Mouse (Mus musculus): ENCODE results near the gene Pbx2. TPM values are rescaled to one million over a fixed set of nuclear protein-coding genes. Genes with fewer than 3 reads are reported as not detected.

Gene Pbx2
- polyA plus RNA-seq, 1 experiment from 2014 or later: 7.6 TPM

DNA sequence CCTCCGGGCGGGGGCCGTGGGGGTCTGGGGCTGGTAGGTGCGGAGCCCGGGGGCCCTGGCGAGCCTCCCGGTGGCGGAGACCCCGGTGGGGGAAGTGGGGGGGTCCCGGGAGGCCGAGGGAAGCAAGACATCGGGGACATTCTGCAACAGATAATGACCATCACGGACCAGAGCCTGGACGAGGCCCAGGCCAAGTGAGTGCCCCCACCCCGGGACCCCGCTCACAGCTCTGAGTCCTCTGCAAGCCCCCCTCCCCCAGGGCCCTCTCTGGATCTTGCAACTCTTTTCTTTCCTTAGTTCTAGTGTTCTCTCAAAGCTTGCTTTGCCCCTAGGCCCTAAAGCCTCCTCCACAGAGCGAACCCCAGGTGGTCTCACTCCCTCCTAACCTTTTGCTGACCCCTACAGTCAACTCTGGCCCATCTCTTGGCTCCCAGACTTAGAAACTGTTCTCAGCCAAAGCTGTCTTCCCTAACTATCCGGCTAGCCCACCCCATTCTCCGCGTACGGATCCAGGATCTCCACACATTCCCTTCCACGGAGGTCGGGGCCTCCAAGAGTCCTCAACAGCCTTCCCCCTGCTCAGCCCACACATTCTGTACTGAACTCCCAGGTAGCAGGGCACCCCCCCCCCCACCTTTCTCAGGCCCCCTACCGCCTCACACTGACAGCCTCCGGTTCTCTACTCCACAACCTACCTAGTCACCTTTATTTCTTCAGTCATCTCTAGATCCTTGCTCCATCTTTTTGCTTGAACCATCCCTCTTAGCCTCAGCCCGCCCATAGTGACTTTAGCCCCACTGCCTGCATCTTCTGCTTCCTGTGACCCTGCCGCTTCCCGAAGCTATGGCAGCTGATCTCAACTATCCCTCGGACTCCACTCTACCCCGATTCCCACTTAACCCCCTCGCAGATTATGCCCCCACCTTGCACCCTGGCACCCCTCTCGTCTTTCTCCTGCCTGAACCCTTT lies 1.8 kb downstream of the Pbx2 start:
- Histone ChIP-seq H3K4me3 (replicated peaks; ENCODE audit: low read length) (peak overlapping the region; percentile 81), H3K27ac (ENCODE audit: low read length) (peak overlapping the region; percentile 96), H3K27me3 (replicated peaks; ENCODE audit: control insufficient read depth, insufficient read depth, low read length) (no peaks in the 10 kb centered on the region), H3K4me1 (replicated peaks; ENCODE audit: control insufficient read depth, insufficient read depth, low read length) (peaks cover 41% of the 10 kb centered on the region), H3K4me2 (ENCODE audit: low read length) (peak overlapping the region; percentile 67), H3K36me3 (ENCODE audit: control insufficient read depth, insufficient read depth) (0 out of 2 replicates have a peak, but pooled peaks cover 3% of the 10 kb centered on the region), H3K9me3 (ENCODE audit: control insufficient read depth, low read length) (no peaks in the 10 kb centered on the region), H3K9ac (replicated peaks; ENCODE audit: low read depth, low read length) (peak overlapping the region; percentile 98)
- peak; percentile 13 for ATAC-seq
- WGBS: under 1% methylated on average over 30 of the region's 32 CpGs

DNA sequence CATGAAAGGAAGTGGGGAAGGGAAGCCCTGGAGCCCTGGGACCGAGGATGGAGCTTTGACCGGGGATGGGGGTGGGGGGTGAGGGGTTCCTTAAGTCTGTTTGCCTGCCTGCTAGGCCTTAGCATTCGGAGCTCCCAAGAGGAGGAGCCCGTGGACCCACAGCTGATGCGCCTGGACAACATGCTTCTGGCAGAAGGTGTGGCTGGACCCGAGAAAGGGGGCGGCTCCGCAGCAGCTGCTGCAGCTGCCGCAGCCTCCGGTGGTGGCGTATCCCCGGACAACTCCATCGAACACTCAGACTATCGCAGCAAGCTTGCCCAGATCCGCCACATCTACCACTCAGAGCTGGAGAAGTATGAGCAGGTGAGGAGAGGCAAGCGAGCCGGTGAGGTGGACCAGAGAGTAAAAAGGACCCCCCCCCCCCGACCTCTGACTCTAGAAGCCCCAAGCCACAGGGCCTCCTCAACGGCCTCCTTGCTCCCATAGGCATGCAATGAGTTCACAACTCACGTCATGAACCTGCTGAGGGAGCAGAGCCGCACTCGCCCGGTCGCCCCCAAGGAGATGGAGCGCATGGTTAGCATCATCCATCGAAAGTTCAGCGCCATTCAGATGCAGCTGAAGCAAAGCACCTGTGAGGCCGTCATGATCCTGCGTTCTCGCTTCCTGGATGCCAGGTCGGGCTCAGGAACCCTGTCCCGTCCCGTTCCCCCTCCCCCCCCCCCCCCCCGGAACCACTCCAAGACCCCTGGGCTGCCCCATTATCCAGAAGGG lies 2.9 kb downstream of the Pbx2 start:
- Histone ChIP-seq H3K4me3 (replicated peaks; ENCODE audit: low read length) (peak overlapping the region; percentile 81), H3K4me2 (ENCODE audit: low read length) (peak overlapping the region; percentile 67), H3K36me3 (ENCODE audit: control insufficient read depth, insufficient read depth) (0 out of 2 replicates have a peak, but pooled peaks cover 3% of the 10 kb centered on the region), H3K27me3 (replicated peaks; ENCODE audit: control insufficient read depth, insufficient read depth, low read length) (no peaks in the 10 kb centered on the region), H3K9me3 (ENCODE audit: control insufficient read depth, low read length) (no peaks in the 10 kb centered on the region), H3K9ac (replicated peaks; ENCODE audit: low read depth, low read length) (peak overlapping the region; percentile 98), H3K4me1 (replicated peaks; ENCODE audit: control insufficient read depth, insufficient read depth, low read length) (peaks cover 35% of the 10 kb centered on the region), H3K27ac (ENCODE audit: low read length) (peak overlapping the region; percentile 96)
- ATAC-seq: no peak
- WGBS: 45% methylated on average over 32 of the region's 34 CpGs

DNA sequence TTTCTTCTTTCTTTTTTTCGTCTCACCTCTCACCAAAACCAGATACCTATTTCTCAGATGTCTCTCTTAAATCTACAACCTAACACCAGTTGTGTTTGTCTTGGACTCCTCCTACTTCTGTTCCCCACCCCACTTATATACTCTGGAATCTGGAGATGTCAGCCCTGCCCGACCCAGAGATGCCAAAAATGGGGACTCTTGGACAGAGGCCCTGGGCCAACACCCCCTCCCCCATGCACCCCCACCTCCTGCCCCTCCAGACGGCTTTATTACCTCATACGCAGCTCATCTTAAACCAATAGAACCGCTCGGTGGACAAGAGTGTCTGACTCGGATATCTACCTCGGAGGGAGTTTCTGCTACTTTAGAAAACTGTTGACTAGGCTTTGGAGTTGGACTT lies 5.0 kb downstream of the Pbx2 start:
- Histone ChIP-seq H3K36me3 (ENCODE audit: control insufficient read depth, insufficient read depth) (peaks cover 10% of the 10 kb centered on the region), H3K4me2 (ENCODE audit: low read length) (no peak overlapping the region), H3K27ac (ENCODE audit: low read length) (no peak overlapping the region), H3K9ac (replicated peaks; ENCODE audit: low read depth, low read length) (no peak overlapping the region), H3K9me3 (ENCODE audit: control insufficient read depth, low read length) (no peaks in the 10 kb centered on the region), H3K27me3 (replicated peaks; ENCODE audit: control insufficient read depth, insufficient read depth, low read length) (no peaks in the 10 kb centered on the region), H3K4me3 (replicated peaks; ENCODE audit: low read length) (no peak overlapping the region), H3K4me1 (replicated peaks; ENCODE audit: control insufficient read depth, insufficient read depth, low read length) (peaks cover 30% of the 10 kb centered on the region)
- ATAC-seq: no peak
- WGBS: 76% methylated on average over 8 of the region's 8 CpGs

DNA sequence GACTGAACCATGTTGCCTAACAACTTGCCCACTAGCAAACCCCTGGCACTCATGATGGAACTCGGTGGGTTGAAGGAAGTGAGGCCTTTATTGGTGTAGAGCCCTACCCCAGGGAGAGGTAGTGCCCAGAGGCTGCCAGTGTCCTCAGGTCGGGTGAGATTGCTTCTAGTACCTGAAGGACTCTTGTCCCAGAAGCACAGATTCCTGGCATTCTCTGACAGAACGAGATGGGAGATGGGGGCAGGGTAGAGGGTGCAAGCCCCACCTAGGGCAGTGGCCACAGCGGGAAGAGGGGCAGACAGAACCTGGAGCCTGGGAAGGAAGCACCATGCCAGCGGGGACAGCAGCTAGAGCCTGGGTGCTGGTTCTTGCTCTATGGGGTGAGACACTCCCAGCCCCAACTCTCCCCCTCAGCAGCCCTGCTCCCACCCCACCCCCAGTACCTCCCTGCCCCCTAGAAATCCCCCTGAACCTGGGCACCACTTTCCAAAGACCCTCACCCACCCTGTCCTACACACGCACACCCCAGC lies 6.6 kb downstream of the Pbx2 start, which contains the start of gene Ager:
Ager (plus strand) TSS at position 297 of the 530 bp plus-strand sequence.
- Histone ChIP-seq H3K27ac (ENCODE audit: low read length) (no peak within 1 kb of the TSS), H3K36me3 (ENCODE audit: control insufficient read depth, insufficient read depth) (peaks cover 12% of the 10 kb centered on the region), H3K4me2 (ENCODE audit: low read length) (no peak within 1 kb of the TSS), H3K4me1 (replicated peaks; ENCODE audit: control insufficient read depth, insufficient read depth, low read length) (peaks cover 29% of the 10 kb centered on the region), H3K27me3 (replicated peaks; ENCODE audit: control insufficient read depth, insufficient read depth, low read length) (no peaks in the 10 kb centered on the region), H3K9me3 (ENCODE audit: control insufficient read depth, low read length) (no peaks in the 10 kb centered on the region), H3K9ac (replicated peaks; ENCODE audit: low read depth, low read length) (no peak within 1 kb of the TSS), H3K4me3 (replicated peaks; ENCODE audit: low read length) (no peak within 1 kb of the TSS)
- WGBS: 21% methylated on average over 5 of the region's 6 CpGs
- ATAC-seq: no peak

DNA sequence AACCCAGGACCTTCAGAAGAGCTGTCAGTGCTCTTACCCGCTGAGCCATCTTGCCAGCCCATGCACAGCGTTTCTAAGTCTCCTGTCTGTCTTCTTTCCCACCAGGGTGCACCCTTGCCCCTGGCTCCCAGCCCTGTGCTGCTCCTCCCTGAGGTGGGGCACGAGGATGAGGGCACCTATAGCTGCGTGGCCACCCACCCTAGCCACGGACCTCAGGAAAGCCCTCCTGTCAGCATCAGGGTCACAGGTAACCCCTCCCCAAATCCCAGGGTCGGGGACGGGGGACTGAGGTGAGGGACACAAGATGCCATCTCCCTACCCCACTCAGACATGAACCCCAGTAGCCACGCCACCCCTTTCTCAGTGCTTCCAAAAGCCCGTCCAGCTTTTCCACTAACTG lies 8.8 kb downstream of the Pbx2 start:
- H3K4me2 ChIP-seq (ENCODE audit: low read length): no peak overlapping the region
- no peak for ATAC-seq
- H3K36me3 ChIP-seq (ENCODE audit: control insufficient read depth, insufficient read depth): peaks cover 12% of the 10 kb centered on the region
- no peak overlapping the region for H3K27ac ChIP-seq (ENCODE audit: low read length)
- no peaks in the 10 kb centered on the region for H3K9me3 ChIP-seq (ENCODE audit: control insufficient read depth, low read length)
- H3K9ac ChIP-seq (replicated peaks; ENCODE audit: low read depth, low read length): no peak overlapping the region
- peaks cover 16% of the 10 kb centered on the region for H3K4me1 ChIP-seq (replicated peaks; ENCODE audit: control insufficient read depth, insufficient read depth, low read length)
- no peaks in the 10 kb centered on the region for H3K27me3 ChIP-seq (replicated peaks; ENCODE audit: control insufficient read depth, insufficient read depth, low read length)
- 75% methylated on average over 9 of the region's 9 CpGs for WGBS
- no peak overlapping the region for H3K4me3 ChIP-seq (replicated peaks; ENCODE audit: low read length)

DNA sequence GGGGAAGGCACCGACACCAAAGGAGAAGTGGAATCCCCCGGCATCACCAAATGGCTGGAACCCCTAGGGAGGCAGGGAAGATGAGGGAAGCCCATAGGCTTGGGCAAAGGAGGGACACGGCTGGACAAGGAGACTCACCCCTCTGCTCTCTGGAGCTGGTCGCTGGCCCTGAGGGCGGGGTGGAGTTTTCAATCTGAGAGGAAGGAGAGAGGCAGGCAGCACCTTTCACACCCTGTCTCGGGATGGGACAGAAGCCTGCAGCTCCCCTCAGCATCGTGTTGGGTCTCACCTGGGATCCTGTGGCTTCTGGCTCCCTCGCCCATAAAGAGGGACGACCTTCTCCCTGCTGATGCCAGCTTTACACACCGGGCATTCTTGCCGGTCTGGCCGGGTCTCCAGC lies 10.7 kb downstream of the Pbx2 start:
- Histone ChIP-seq H3K9ac (replicated peaks; ENCODE audit: low read depth, low read length) (no peak overlapping the region), H3K4me1 (replicated peaks; ENCODE audit: control insufficient read depth, insufficient read depth, low read length) (peaks cover 24% of the 10 kb centered on the region), H3K27ac (ENCODE audit: low read length) (no peak overlapping the region), H3K27me3 (replicated peaks; ENCODE audit: control insufficient read depth, insufficient read depth, low read length) (no peaks in the 10 kb centered on the region), H3K4me3 (replicated peaks; ENCODE audit: low read length) (no peak overlapping the region), H3K36me3 (ENCODE audit: control insufficient read depth, insufficient read depth) (peaks cover 8% of the 10 kb centered on the region), H3K4me2 (ENCODE audit: low read length) (no peak overlapping the region), H3K9me3 (ENCODE audit: control insufficient read depth, low read length) (no peaks in the 10 kb centered on the region)
- no peak for ATAC-seq
- WGBS: 90% methylated on average over 12 of the region's 12 CpGs

DNA sequence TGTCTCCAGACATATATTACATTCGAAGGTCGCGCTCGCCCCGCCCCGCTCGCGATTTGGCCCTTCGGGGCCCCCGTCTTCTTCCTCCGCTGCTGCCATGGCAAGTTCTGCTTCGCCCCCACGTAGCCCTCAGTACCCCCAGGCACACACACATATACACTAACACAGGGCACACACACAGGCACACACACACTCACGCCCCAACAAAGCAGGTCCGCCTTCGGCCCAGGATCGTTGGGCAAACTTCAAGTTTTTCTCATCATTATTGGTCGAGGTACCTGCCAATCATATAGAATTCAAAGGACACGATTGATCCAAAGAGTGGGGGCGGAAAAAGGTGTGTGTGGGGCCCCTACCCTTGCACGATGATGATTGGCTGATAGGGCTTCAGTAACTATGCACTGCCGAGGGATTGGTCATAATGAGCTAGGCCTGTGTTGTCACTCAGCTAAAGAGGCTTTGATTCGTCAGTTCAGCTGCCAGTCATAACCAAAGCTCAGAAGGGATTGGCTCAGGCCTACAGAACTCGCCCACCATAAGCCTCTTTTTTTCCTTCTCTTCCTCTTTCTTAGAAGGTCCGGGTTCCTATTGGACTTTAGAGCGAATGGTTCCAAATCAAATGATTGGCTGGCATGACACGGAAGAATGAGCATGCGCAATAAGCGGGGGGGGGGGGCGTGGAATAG lies 12.5 kb downstream of the Pbx2 start, which contains the start of gene Rnf5:
Rnf5 (minus strand) TSS at position 316 of the 686 bp plus-strand sequence.
- Histone ChIP-seq H3K9me3 (ENCODE audit: control insufficient read depth, low read length) (no peaks in the 10 kb centered on the region), H3K4me2 (ENCODE audit: low read length) (peak within 1 kb of the TSS; percentile 93), H3K4me3 (replicated peaks; ENCODE audit: low read length) (peak within 1 kb of the TSS; percentile 94), H3K9ac (replicated peaks; ENCODE audit: low read depth, low read length) (peak within 1 kb of the TSS; percentile 77), H3K36me3 (ENCODE audit: control insufficient read depth, insufficient read depth) (peaks cover 8% of the 10 kb centered on the region), H3K27me3 (replicated peaks; ENCODE audit: control insufficient read depth, insufficient read depth, low read length) (no peaks in the 10 kb centered on the region), H3K27ac (ENCODE audit: low read length) (peak within 1 kb of the TSS; percentile 75), H3K4me1 (replicated peaks; ENCODE audit: control insufficient read depth, insufficient read depth, low read length) (peaks cover 38% of the 10 kb centered on the region)
- WGBS: 0% methylated on average over 30 of the region's 30 CpGs
- peak; percentile 95 for ATAC-seq

DNA sequence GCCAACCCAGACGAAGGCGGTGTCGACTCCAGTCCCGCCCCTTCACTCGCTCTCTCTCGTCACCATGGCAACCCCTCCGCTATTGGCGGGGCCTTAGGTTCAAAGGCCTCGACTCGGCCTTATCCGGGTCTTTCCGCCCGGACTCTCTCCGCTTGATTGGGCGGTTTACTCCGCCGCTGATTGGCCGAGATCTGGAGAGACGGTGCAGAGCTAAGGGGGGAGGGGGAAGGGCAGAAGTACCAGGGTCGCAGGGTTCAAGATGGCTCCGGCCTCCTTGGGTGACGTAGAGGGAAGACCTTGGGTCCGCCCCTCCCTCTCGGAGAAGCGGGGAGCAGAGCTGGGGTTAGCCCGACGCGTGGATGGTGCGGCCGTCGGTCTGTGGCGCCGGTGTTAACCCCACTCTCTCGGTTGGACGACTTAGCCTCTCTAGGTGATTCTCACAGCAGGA lies 13.0 kb downstream of the Pbx2 start, which contains the start of gene Agpat1:
Agpat1 (plus strand) TSS at position 202 of the 448 bp plus-strand sequence.
- WGBS: under 1% methylated on average over 33 of the region's 35 CpGs
- H3K4me2 ChIP-seq (ENCODE audit: low read length): peak within 1 kb of the TSS; percentile 93
- ATAC-seq: peak; percentile 82
- H3K4me3 ChIP-seq (replicated peaks; ENCODE audit: low read length): peak within 1 kb of the TSS; percentile 94
- peak within 1 kb of the TSS; percentile 96 for H3K9ac ChIP-seq (replicated peaks; ENCODE audit: low read depth, low read length)
- H3K27me3 ChIP-seq (replicated peaks; ENCODE audit: control insufficient read depth, insufficient read depth, low read length): no peaks in the 10 kb centered on the region
- H3K9me3 ChIP-seq (ENCODE audit: control insufficient read depth, low read length): no peaks in the 10 kb centered on the region
- peak within 1 kb of the TSS; percentile 75 for H3K27ac ChIP-seq (ENCODE audit: low read length)
- peaks cover 43% of the 10 kb centered on the region for H3K4me1 ChIP-seq (replicated peaks; ENCODE audit: control insufficient read depth, insufficient read depth, low read length)
- H3K36me3 ChIP-seq (ENCODE audit: control insufficient read depth, insufficient read depth): peaks cover 8% of the 10 kb centered on the region
